Mouse (Mus musculus) brain, embryonic 14.5 days (tissue): ENCODE measurements around the gene Yif1b.

Experiments used
- CTCF ChIP-seq: fragments of 200-500 bp; IDR thresholded peaks from 2 replicates; pipeline ENCODE4 v1.5.1; 2012; ENCODE audit warnings: inconsistent platforms, mild to moderate bottlenecking, moderate library complexity, borderline replicate concordance; ENCODE audit not compliant: insufficient read depth, insufficient read length; ENCODE audit errors: extremely low read depth
- POLR2A ChIP-seq: fragments of 200-500 bp; IDR thresholded peaks from 2 replicates; pipeline ENCODE4 v1.6.1; 2012; ENCODE audit warnings: mild to moderate bottlenecking, inconsistent platforms, borderline replicate concordance; ENCODE audit not compliant: poor library complexity, insufficient read depth, insufficient read length, severe bottlenecking; ENCODE audit errors: extremely low read depth

DNA sequence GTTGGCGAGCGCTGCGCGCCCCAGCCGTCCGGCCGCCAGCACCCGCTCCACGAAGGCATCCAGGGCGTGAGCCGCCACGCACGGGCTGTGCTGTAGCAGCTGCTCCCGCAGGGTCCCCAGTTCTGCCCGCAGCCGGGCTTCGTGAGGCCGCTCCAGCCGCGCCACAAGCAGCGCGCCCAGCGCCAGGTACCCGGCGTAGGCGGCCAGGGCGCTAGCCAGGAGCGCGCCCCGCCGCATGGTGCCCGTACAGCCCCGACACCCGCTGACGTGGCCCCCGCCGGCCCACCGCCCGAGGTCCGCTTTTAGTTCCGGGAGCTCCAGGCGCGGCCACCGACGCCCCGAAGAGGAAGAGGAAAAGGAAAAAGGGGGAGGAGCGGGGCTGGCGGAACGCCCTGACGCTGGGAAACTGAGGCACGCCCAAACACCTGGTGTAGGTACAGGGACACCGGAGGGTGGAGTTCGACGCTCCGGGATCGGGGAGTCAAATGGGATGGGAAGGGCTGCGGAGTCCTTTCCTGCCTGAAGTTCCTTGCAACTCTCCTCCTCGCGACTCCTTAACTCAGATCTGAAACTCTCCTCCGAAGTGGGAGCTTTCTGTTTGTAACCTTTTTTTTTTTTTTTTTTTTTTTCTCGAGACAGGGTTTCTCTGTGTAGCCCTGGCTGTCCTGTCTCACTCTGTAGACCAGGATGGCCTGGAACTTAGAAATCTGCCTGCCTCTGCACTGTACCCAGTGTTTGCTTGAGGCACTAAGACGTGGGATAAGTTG lies 5.7 kb upstream of the Yif1b start, which contains the start of gene Kcnk6:
- no peak for TF ChIP-seq CTCF
- no peak for TF ChIP-seq POLR2A
